Mouse (Mus musculus): Measurements from ENCODE around the gene Gtf2a1l. TPM values are rescaled to one million over a fixed set of nuclear protein-coding genes. Genes with fewer than 3 reads are reported as not detected.

The Gtf2a1l gene
- polyA plus RNA-seq, 1 experiment = not detected

GRCm38 (mm10) chr17:88703112-88703511 lies 34.7 kb downstream of the Gtf2a1l start:
- TF ChIP-seq MYOD1 (IDR thresholded peaks at IDR 0.05; ENCODE audit: control insufficient read depth, insufficient read length, low read depth) (no peak), MAX (IDR thresholded peaks at IDR 0.05) (no peak), CEBPB (IDR thresholded peaks at IDR 0.05; ENCODE audit: low read depth) (no peak), USF1 (IDR thresholded peaks at IDR 0.05; ENCODE audit: low read depth) (no peak), CTCF (IDR thresholded peaks at IDR 0.05; ENCODE audit: control insufficient read depth, insufficient read depth, insufficient read length) (no peak), MYOG (IDR thresholded peaks at IDR 0.05; ENCODE audit: control insufficient read depth, extremely low read depth, insufficient read length) (no peak), FOSL1 (IDR thresholded peaks at IDR 0.05; ENCODE audit: insufficient read depth, low read length, poor library complexity, severe bottlenecking) (no peak)
- Histone ChIP-seq H3K4me3 (ENCODE audit: insufficient read depth, poor library complexity, severe bottlenecking) (no peak overlapping the region), H3ac (ENCODE audit: control insufficient read depth, insufficient read length, low read depth) (no peak overlapping the region), H3K27me3 (ENCODE audit: control insufficient read depth, insufficient read depth, insufficient read length) (no peaks in the 10 kb centered on the region), H3K79me2 (ENCODE audit: control insufficient read depth, insufficient read depth) (no peaks in the 10 kb centered on the region), H3K36me3 (ENCODE audit: control insufficient read depth, insufficient read depth) (no peaks in the 10 kb centered on the region), H3K79me3 (ENCODE audit: low read depth) (no peaks in the 10 kb centered on the region)

- Histone ChIP-seq H3K36me3 (ENCODE audit: control insufficient read depth, insufficient read depth) (no peaks in the 10 kb centered on the region), H3K79me3 (ENCODE audit: low read depth) (no peaks in the 10 kb centered on the region), H3ac (ENCODE audit: control insufficient read depth, insufficient read length, low read depth) (no peak overlapping the region), H3K4me3 (ENCODE audit: insufficient read depth, poor library complexity, severe bottlenecking) (no peak overlapping the region), H3K79me2 (ENCODE audit: control insufficient read depth, insufficient read depth) (no peaks in the 10 kb centered on the region), H3K27me3 (ENCODE audit: control insufficient read depth, insufficient read depth, insufficient read length) (no peaks in the 10 kb centered on the region)
- no peak for TF ChIP-seq MYOD1 (IDR thresholded peaks at IDR 0.05; ENCODE audit: control insufficient read depth, insufficient read length, low read depth)
- no peak for TF ChIP-seq CEBPB (IDR thresholded peaks at IDR 0.05; ENCODE audit: low read depth)
- TF ChIP-seq CTCF (IDR thresholded peaks at IDR 0.05; ENCODE audit: control insufficient read depth, insufficient read depth, insufficient read length) = no peak
- no peak for TF ChIP-seq MYOG (IDR thresholded peaks at IDR 0.05; ENCODE audit: control insufficient read depth, extremely low read depth, insufficient read length)
- no peak for TF ChIP-seq USF1 (IDR thresholded peaks at IDR 0.05; ENCODE audit: low read depth)
- no peak for TF ChIP-seq FOSL1 (IDR thresholded peaks at IDR 0.05; ENCODE audit: insufficient read depth, low read length, poor library complexity, severe bottlenecking)
- no peak for TF ChIP-seq MAX (IDR thresholded peaks at IDR 0.05)
Observed at GRCm38 (mm10) chr17:88706231-88706649, 37.8 kb downstream of the Gtf2a1l start.

GRCm38 (mm10) chr17:88749646-88750045 lies 81.2 kb downstream of the Gtf2a1l start:
- no peaks in the 10 kb centered on the region for H3K79me3 ChIP-seq (ENCODE audit: low read depth)
- no peak overlapping the region for H3K4me3 ChIP-seq (ENCODE audit: insufficient read depth, poor library complexity, severe bottlenecking)
- no peaks in the 10 kb centered on the region for H3K27me3 ChIP-seq (ENCODE audit: control insufficient read depth, insufficient read depth, insufficient read length)
- H3ac ChIP-seq (ENCODE audit: control insufficient read depth, insufficient read length, low read depth) = no peak overlapping the region
- no peak for TF ChIP-seq MYOD1 (IDR thresholded peaks at IDR 0.05; ENCODE audit: control insufficient read depth, insufficient read length, low read depth)
- no peak for TF ChIP-seq FOSL1 (IDR thresholded peaks at IDR 0.05; ENCODE audit: insufficient read depth, low read length, poor library complexity, severe bottlenecking)
- no peak for TF ChIP-seq CEBPB (IDR thresholded peaks at IDR 0.05; ENCODE audit: low read depth)
- TF ChIP-seq USF1 (IDR thresholded peaks at IDR 0.05; ENCODE audit: low read depth) = no peak
- no peak for TF ChIP-seq MAX (IDR thresholded peaks at IDR 0.05)
- no peak for TF ChIP-seq MYOG (IDR thresholded peaks at IDR 0.05; ENCODE audit: control insufficient read depth, extremely low read depth, insufficient read length)
- no peak for TF ChIP-seq CTCF (IDR thresholded peaks at IDR 0.05; ENCODE audit: control insufficient read depth, insufficient read depth, insufficient read length)
- H3K36me3 ChIP-seq (ENCODE audit: control insufficient read depth, insufficient read depth) = no peaks in the 10 kb centered on the region
- H3K79me2 ChIP-seq (ENCODE audit: control insufficient read depth, insufficient read depth) = no peaks in the 10 kb centered on the region

- H3K4me3 ChIP-seq (ENCODE audit: insufficient read depth, poor library complexity, severe bottlenecking) = no peak overlapping the region
- no peak overlapping the region for H3ac ChIP-seq (ENCODE audit: control insufficient read depth, insufficient read length, low read depth)
- H3K79me3 ChIP-seq (ENCODE audit: low read depth) = no peaks in the 10 kb centered on the region
- H3K36me3 ChIP-seq (ENCODE audit: control insufficient read depth, insufficient read depth) = no peaks in the 10 kb centered on the region
- H3K79me2 ChIP-seq (ENCODE audit: control insufficient read depth, insufficient read depth) = no peaks in the 10 kb centered on the region
- TF ChIP-seq MAX (IDR thresholded peaks at IDR 0.05) (no peak), MYOG (IDR thresholded peaks at IDR 0.05; ENCODE audit: control insufficient read depth, extremely low read depth, insufficient read length) (no peak), CTCF (IDR thresholded peaks at IDR 0.05; ENCODE audit: control insufficient read depth, insufficient read depth, insufficient read length) (peak; percentile 26), MYOD1 (IDR thresholded peaks at IDR 0.05; ENCODE audit: control insufficient read depth, insufficient read length, low read depth) (no peak)
- H3K27me3 ChIP-seq (ENCODE audit: control insufficient read depth, insufficient read depth, insufficient read length) = no peaks in the 10 kb centered on the region
Observed at GRCm38 (mm10) chr17:88752827-88753471, 84.5 kb downstream of the Gtf2a1l start.

- Histone ChIP-seq H3K79me2 (ENCODE audit: control insufficient read depth, insufficient read depth) (no peaks in the 10 kb centered on the region), H3K27me3 (ENCODE audit: control insufficient read depth, insufficient read depth, insufficient read length) (no peaks in the 10 kb centered on the region), H3K36me3 (ENCODE audit: control insufficient read depth, insufficient read depth) (no peaks in the 10 kb centered on the region), H3K79me3 (ENCODE audit: low read depth) (no peaks in the 10 kb centered on the region), H3ac (ENCODE audit: control insufficient read depth, insufficient read length, low read depth) (no peak overlapping the region), H3K4me3 (ENCODE audit: insufficient read depth, poor library complexity, severe bottlenecking) (no peak overlapping the region)
- no peak for TF ChIP-seq USF1 (IDR thresholded peaks at IDR 0.05; ENCODE audit: low read depth)
- TF ChIP-seq FOSL1 (IDR thresholded peaks at IDR 0.05; ENCODE audit: insufficient read depth, low read length, poor library complexity, severe bottlenecking) = no peak
- no peak for TF ChIP-seq MAX (IDR thresholded peaks at IDR 0.05)
- TF ChIP-seq MYOG (IDR thresholded peaks at IDR 0.05; ENCODE audit: control insufficient read depth, extremely low read depth, insufficient read length) = no peak
- no peak for TF ChIP-seq MYOD1 (IDR thresholded peaks at IDR 0.05; ENCODE audit: control insufficient read depth, insufficient read length, low read depth)
- no peak for TF ChIP-seq CEBPB (IDR thresholded peaks at IDR 0.05; ENCODE audit: low read depth)
- TF ChIP-seq CTCF (IDR thresholded peaks at IDR 0.05; ENCODE audit: control insufficient read depth, insufficient read depth, insufficient read length) = no peak
Observed at GRCm38 (mm10) chr17:88753472-88753857, 85.0 kb downstream of the Gtf2a1l start.

All from C2C12 (cell line).